Mouse (Mus musculus) kidney, postnatal 25 days (tissue): ENCODE data around the gene Tspan18.

Experiments
- DNase-seq, 2 experiments: peaks; one replicate each; pipeline ENCODE4 v3.0.0; 2021; ENCODE audit warnings: mixed read lengths in 2 of 2

Tspan18 gene

GRCm38 (mm10) chr2:93152883-93153491 lies 181.3 kb downstream of the Tspan18 start:
- no peak for DNase-seq

GRCm38 (mm10) chr2:93152191-93152601 lies 182.1 kb downstream of the Tspan18 start:
- no peak for DNase-seq
